Mouse (Mus musculus): ENCODE measurements around the gene Nr4a3. TPM values are rescaled to one million over a fixed set of nuclear protein-coding genes. Genes with fewer than 3 reads are reported as not detected.

The Nr4a3 gene
- polyA plus RNA-seq, 1 experiment: 0.33 TPM

GRCm38 (mm10) chr4:48101981-48102380, 57.0 kb downstream of the Nr4a3 start:
- H3K4me1 ChIP-seq (ENCODE audit: control insufficient read depth, insufficient read depth, low read length): no peaks in the 10 kb centered on the region
- H3K4me3 ChIP-seq (ENCODE audit: low read depth, low read length): no peak overlapping the region
- H3K9me3 ChIP-seq (replicated peaks; ENCODE audit: control insufficient read depth, insufficient read depth, low read length, poor library complexity, severe bottlenecking): no peaks in the 10 kb centered on the region
- H3K36me3 ChIP-seq (ENCODE audit: control insufficient read depth, insufficient read depth, low read length, poor library complexity, severe bottlenecking): no peaks in the 10 kb centered on the region
- no peak overlapping the region for H3K27ac ChIP-seq (ENCODE audit: insufficient read depth, low read length)
- no peaks in the 10 kb centered on the region for H3K27me3 ChIP-seq (ENCODE audit: control insufficient read depth, insufficient read depth, low read length, poor library complexity, severe bottlenecking)
- TF ChIP-seq EP300 (IDR thresholded peaks at IDR 0.05; ENCODE audit: insufficient read depth, low read depth, low read length): no peak
- no peak for TF ChIP-seq POLR2A (IDR thresholded peaks at IDR 0.05; ENCODE audit: insufficient read depth, low read length)
- no peak for TF ChIP-seq CTCF (IDR thresholded peaks at IDR 0.05; ENCODE audit: low read depth, low read length)
- H3K9ac ChIP-seq (ENCODE audit: low read depth, poor library complexity, severe bottlenecking): no peak overlapping the region

GRCm38 (mm10) chr4:48105387-48105786, 60.4 kb downstream of the Nr4a3 start:
- no peaks in the 10 kb centered on the region for H3K36me3 ChIP-seq (ENCODE audit: control insufficient read depth, insufficient read depth, low read length, poor library complexity, severe bottlenecking)
- TF ChIP-seq EP300 (IDR thresholded peaks at IDR 0.05; ENCODE audit: insufficient read depth, low read depth, low read length): no peak
- no peak for TF ChIP-seq POLR2A (IDR thresholded peaks at IDR 0.05; ENCODE audit: insufficient read depth, low read length)
- no peak for TF ChIP-seq CTCF (IDR thresholded peaks at IDR 0.05; ENCODE audit: low read depth, low read length)
- H3K4me3 ChIP-seq (ENCODE audit: low read depth, low read length): no peak overlapping the region
- no peak overlapping the region for H3K9ac ChIP-seq (ENCODE audit: low read depth, poor library complexity, severe bottlenecking)
- H3K9me3 ChIP-seq (replicated peaks; ENCODE audit: control insufficient read depth, insufficient read depth, low read length, poor library complexity, severe bottlenecking): no peaks in the 10 kb centered on the region
- no peaks in the 10 kb centered on the region for H3K4me1 ChIP-seq (ENCODE audit: control insufficient read depth, insufficient read depth, low read length)
- no peaks in the 10 kb centered on the region for H3K27me3 ChIP-seq (ENCODE audit: control insufficient read depth, insufficient read depth, low read length, poor library complexity, severe bottlenecking)
- no peak overlapping the region for H3K27ac ChIP-seq (ENCODE audit: insufficient read depth, low read length)

- Histone ChIP-seq H3K36me3 (ENCODE audit: control insufficient read depth, insufficient read depth, low read length, poor library complexity, severe bottlenecking) (no peaks in the 10 kb centered on the region), H3K27me3 (ENCODE audit: control insufficient read depth, insufficient read depth, low read length, poor library complexity, severe bottlenecking) (no peaks in the 10 kb centered on the region), H3K4me1 (ENCODE audit: control insufficient read depth, insufficient read depth, low read length) (no peaks in the 10 kb centered on the region), H3K4me3 (ENCODE audit: low read depth, low read length) (no peak overlapping the region), H3K9ac (ENCODE audit: low read depth, poor library complexity, severe bottlenecking) (no peak overlapping the region), H3K27ac (ENCODE audit: insufficient read depth, low read length) (no peak overlapping the region), H3K9me3 (replicated peaks; ENCODE audit: control insufficient read depth, insufficient read depth, low read length, poor library complexity, severe bottlenecking) (no peaks in the 10 kb centered on the region)
- TF ChIP-seq EP300 (IDR thresholded peaks at IDR 0.05; ENCODE audit: insufficient read depth, low read depth, low read length) (no peak), CTCF (IDR thresholded peaks at IDR 0.05; ENCODE audit: low read depth, low read length) (no peak), POLR2A (IDR thresholded peaks at IDR 0.05; ENCODE audit: insufficient read depth, low read length) (no peak)
These were observed 62.1 kb downstream of the Nr4a3 start for GRCm38 (mm10) chr4:48107086-48107485.

GRCm38 (mm10) chr4:48108591-48108990, 63.6 kb downstream of the Nr4a3 start:
- H3K36me3 ChIP-seq (ENCODE audit: control insufficient read depth, insufficient read depth, low read length, poor library complexity, severe bottlenecking): no peaks in the 10 kb centered on the region

GRCm38 (mm10) chr4:48110331-48110730, 65.4 kb downstream of the Nr4a3 start:
- TF ChIP-seq POLR2A (IDR thresholded peaks at IDR 0.05; ENCODE audit: insufficient read depth, low read length) (no peak), CTCF (IDR thresholded peaks at IDR 0.05; ENCODE audit: low read depth, low read length) (no peak), EP300 (IDR thresholded peaks at IDR 0.05; ENCODE audit: insufficient read depth, low read depth, low read length) (no peak)
- H3K27me3 ChIP-seq (ENCODE audit: control insufficient read depth, insufficient read depth, low read length, poor library complexity, severe bottlenecking): no peaks in the 10 kb centered on the region

More at GRCm38 (mm10) chr4:48108591-48108990, 63.6 kb downstream of the Nr4a3 start:
- Histone ChIP-seq H3K9me3 (replicated peaks; ENCODE audit: control insufficient read depth, insufficient read depth, low read length, poor library complexity, severe bottlenecking) (no peaks in the 10 kb centered on the region), H3K9ac (ENCODE audit: low read depth, poor library complexity, severe bottlenecking) (no peak overlapping the region), H3K4me1 (ENCODE audit: control insufficient read depth, insufficient read depth, low read length) (no peaks in the 10 kb centered on the region), H3K4me3 (ENCODE audit: low read depth, low read length) (no peak overlapping the region), H3K27ac (ENCODE audit: insufficient read depth, low read length) (no peak overlapping the region), H3K27me3 (ENCODE audit: control insufficient read depth, insufficient read depth, low read length, poor library complexity, severe bottlenecking) (no peaks in the 10 kb centered on the region)
- TF ChIP-seq POLR2A (IDR thresholded peaks at IDR 0.05; ENCODE audit: insufficient read depth, low read length): no peak
- TF ChIP-seq CTCF (IDR thresholded peaks at IDR 0.05; ENCODE audit: low read depth, low read length): no peak
- no peak for TF ChIP-seq EP300 (IDR thresholded peaks at IDR 0.05; ENCODE audit: insufficient read depth, low read depth, low read length)

GRCm38 (mm10) chr4:48116191-48116590, 71.2 kb downstream of the Nr4a3 start:
- peak; percentile 46 for TF ChIP-seq CTCF (IDR thresholded peaks at IDR 0.05; ENCODE audit: low read depth, low read length)
- no peak for TF ChIP-seq POLR2A (IDR thresholded peaks at IDR 0.05; ENCODE audit: insufficient read depth, low read length)
- Histone ChIP-seq H3K27ac (ENCODE audit: insufficient read depth, low read length) (no peak overlapping the region), H3K9ac (ENCODE audit: low read depth, poor library complexity, severe bottlenecking) (no peak overlapping the region), H3K36me3 (ENCODE audit: control insufficient read depth, insufficient read depth, low read length, poor library complexity, severe bottlenecking) (no peaks in the 10 kb centered on the region), H3K4me3 (ENCODE audit: low read depth, low read length) (no peak overlapping the region), H3K27me3 (ENCODE audit: control insufficient read depth, insufficient read depth, low read length, poor library complexity, severe bottlenecking) (no peaks in the 10 kb centered on the region), H3K4me1 (ENCODE audit: control insufficient read depth, insufficient read depth, low read length) (no peaks in the 10 kb centered on the region), H3K9me3 (replicated peaks; ENCODE audit: control insufficient read depth, insufficient read depth, low read length, poor library complexity, severe bottlenecking) (no peaks in the 10 kb centered on the region)

More at GRCm38 (mm10) chr4:48110331-48110730, 65.4 kb downstream of the Nr4a3 start:
- no peak overlapping the region for H3K27ac ChIP-seq (ENCODE audit: insufficient read depth, low read length)
- no peak overlapping the region for H3K9ac ChIP-seq (ENCODE audit: low read depth, poor library complexity, severe bottlenecking)
- no peaks in the 10 kb centered on the region for H3K4me1 ChIP-seq (ENCODE audit: control insufficient read depth, insufficient read depth, low read length)
- no peaks in the 10 kb centered on the region for H3K9me3 ChIP-seq (replicated peaks; ENCODE audit: control insufficient read depth, insufficient read depth, low read length, poor library complexity, severe bottlenecking)
- no peak overlapping the region for H3K4me3 ChIP-seq (ENCODE audit: low read depth, low read length)
- no peaks in the 10 kb centered on the region for H3K36me3 ChIP-seq (ENCODE audit: control insufficient read depth, insufficient read depth, low read length, poor library complexity, severe bottlenecking)
